Mouse (Mus musculus) liver, embryonic 14 days (tissue): ENCODE data around the gene Zfp442. TPM values are rescaled to one million over a fixed set of nuclear protein-coding genes. Genes with fewer than 3 reads are reported as not detected.

Source experiments
- polyA plus RNA-seq: library from polyadenylated mRNA; depleted of rRNA; stranded (reverse); fragments of >200 nt; gene quantifications from 2 replicates; pipeline ENCODE4 v1.2.3, GENCODE M21; 2012; rRNA removed

Gene Zfp442
- 0.14 and 0.19 TPM in 2 replicates for polyA plus RNA-seq

GRCm38 (mm10) chr2:150451180-150451919 is at the start of gene Zfp442:
TSS of gene Zfp442 (minus strand) at chr2:150451486.

GRCm38 (mm10) chr2:150484939-150485778 is 33.9 kb upstream of the Zfp442 start, which contains the start of gene Zfp345:
TSS of gene Zfp345 (minus strand) at chr2:150485091.

GRCm38 (mm10) chr2:150362113-150362877 is 89.0 kb downstream of the Zfp442 start, which contains the start of gene 3300002I08Rik:
TSS of gene 3300002I08Rik (minus strand) at chr2:150362765.

Other genes starting within 250 kb of the Zfp442 start
- gene Zfp937, start 233.4 kb downstream of the Zfp442 start, polyA plus RNA-seq: 0.24 TPM in 2 replicates
- 0.70 and 0.81 TPM in 2 replicates for gene Gm21994, start 195.9 kb downstream of the Zfp442 start, polyA plus RNA-seq
- not detected in 2 replicates for gene Gm14124, start 194.0 kb downstream of the Zfp442 start, polyA plus RNA-seq
- gene Gm10130, start 127.8 kb downstream of the Zfp442 start, polyA plus RNA-seq: not detected in 2 replicates
- gene 3300002I08Rik, start 88.7 kb downstream of the Zfp442 start, polyA plus RNA-seq: 0.38 and 0.47 TPM in 2 replicates
- gene Zfp345, start 33.6 kb upstream of the Zfp442 start, polyA plus RNA-seq: 0.02 TPM in 2 replicates
- 2.8 and 3.9 TPM in 2 replicates for gene Cst7, start 118.9 kb upstream of the Zfp442 start, polyA plus RNA-seq
- gene Apmap, start 157.1 kb upstream of the Zfp442 start, polyA plus RNA-seq: 17.6 and 20.7 TPM in 2 replicates
- gene Acss1, start 217.0 kb upstream of the Zfp442 start, polyA plus RNA-seq: 31.3 and 36.9 TPM in 2 replicates
- gene Vsx1, start 237.9 kb upstream of the Zfp442 start, polyA plus RNA-seq: not detected in 2 replicates